Mouse (Mus musculus): ENCODE data around the gene Ankrd42.

DNA sequence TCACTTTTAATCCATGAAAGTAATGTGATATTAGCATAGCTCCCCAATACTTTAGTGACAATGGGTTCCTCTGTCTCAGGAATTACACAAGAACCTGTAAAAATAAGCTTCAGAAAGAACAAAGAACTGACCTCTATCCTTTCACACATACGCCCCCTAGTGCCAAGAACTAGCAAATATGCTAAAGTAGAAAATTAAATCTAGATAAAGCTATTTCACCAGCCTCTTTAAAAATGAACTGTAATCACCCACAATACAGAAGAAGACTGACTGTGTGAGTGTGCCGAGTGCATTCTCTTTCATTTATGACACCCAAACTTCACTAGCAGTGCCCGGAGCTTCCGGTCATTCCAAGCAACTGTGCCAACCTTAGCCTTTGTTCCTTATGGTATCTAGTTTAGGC, 86.0 kb downstream of the Ankrd42 start:
- TF ChIP-seq EP300 (IDR thresholded peaks at IDR 0.05) = no peak
- peak; percentile 59 for TF ChIP-seq CTCF (IDR thresholded peaks at IDR 0.05)

Measured in lung, postnatal 0 days (tissue).